Mouse (Mus musculus) megakaryocyte, embryonic 14.5 days (primary cell): Measurements from ENCODE around the gene Ankrd1.

Experiments
- FLI1 ChIP-seq: IDR thresholded peaks from 2 replicates; pipeline ENCODE4 v1.6.1; 2012; ENCODE audit warnings: low read length, inconsistent platforms, mixed read lengths
- GATA1 ChIP-seq: IDR thresholded peaks from 3 replicates; pipeline ENCODE4 v1.6.1; 2012; ENCODE audit warnings: mixed read lengths, low read length, inconsistent platforms, borderline replicate concordance

DNA sequence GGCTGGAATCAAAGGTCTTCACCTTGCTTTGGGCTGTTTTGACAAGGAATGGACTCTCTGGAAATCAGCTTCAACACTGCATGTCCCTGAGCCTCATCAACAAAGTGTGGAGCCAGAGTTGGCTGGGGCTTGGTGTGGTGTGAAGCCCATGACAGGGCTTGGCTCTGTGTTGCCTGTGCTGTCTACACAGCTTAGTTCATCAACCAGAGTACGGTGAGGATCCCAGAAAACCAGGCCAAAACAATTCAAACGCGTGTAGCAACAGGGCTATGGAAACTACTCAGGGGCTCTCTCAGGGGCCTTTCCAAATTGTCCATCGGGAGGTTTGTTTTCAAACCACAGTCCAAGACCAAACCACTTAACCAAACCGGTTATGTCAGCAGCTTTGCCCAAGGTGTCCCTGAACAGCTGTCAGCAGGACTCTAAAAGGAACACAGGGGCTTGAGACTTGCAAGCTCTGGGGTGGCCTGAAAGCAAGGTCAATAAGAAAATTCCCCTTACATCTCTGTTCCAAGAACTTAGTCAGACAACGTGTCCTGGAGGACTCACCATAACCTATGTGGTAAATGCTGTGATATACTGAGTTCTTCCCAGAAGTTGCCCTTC, 47.5 kb upstream of the Ankrd1 start:
- no peak for TF ChIP-seq GATA1
- no peak for TF ChIP-seq FLI1
